Mouse (Mus musculus): ENCODE data around the gene Itpkb. TPM values are rescaled to one million over a fixed set of nuclear protein-coding genes. Genes with fewer than 3 reads are reported as not detected.
A peak's percentile ranks its signal among the peaks of the same experiment; 100 is the strongest.

Itpkb gene
- polyA plus RNA-seq, 1 experiment from 2014 or later, result 3.4 TPM

DNA sequence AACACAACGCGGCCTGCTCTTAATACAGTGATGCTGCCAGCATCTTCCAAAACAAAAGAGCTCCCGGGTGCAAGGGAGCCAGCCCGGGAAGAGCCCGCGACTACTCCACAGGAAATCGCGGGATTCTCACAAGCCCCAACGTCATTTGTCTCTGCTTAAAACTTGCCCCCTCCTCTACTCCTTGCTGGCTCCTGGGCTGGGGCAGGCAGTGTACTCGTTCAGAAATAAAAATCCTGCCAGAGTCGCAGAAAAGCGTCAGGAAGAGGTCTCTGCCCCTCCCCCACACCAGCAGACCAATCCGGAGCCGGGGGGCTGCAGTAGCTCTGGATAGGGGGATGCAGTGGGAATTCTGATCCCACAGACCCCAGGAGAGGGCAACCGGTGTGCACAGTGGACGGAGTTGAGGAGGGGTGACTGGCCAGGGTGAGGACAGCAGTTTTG, 102.8 kb downstream of the Itpkb start:
- Histone ChIP-seq H3K4me2 (ENCODE audit: low read depth, low read length) (peak overlapping the region; percentile 36), H3K27ac (replicated peaks; ENCODE audit: low read depth, low read length) (0 out of 2 replicates have a peak overlapping the region, but pooled peaks have one; percentile 10), H3K4me1 (ENCODE audit: control insufficient read depth, insufficient read depth, low read length) (no peaks in the 10 kb centered on the region), H3K9ac (replicated peaks; ENCODE audit: low read length) (peak overlapping the region; percentile 56), H3K9me3 (replicated peaks; ENCODE audit: control insufficient read depth, low read length) (no peaks in the 10 kb centered on the region), H3K4me3 (ENCODE audit: low read depth, low read length) (peak overlapping the region; percentile 20), H3K36me3 (replicated peaks; ENCODE audit: control insufficient read depth, insufficient read depth, low read depth, low read length) (no peaks in the 10 kb centered on the region), H3K27me3 (ENCODE audit: control insufficient read depth, insufficient read depth, low read length) (no peaks in the 10 kb centered on the region)
- peak; percentile 64 for ATAC-seq (replicated peaks; ENCODE audit: insufficient number of reproducible peaks, low FRiP score, low TSS enrichment, low read depth)
- DNase-seq (ENCODE audit: low spot score), result peak; percentile 75
- 0% methylated on average over 16 of the region's 16 CpGs for whole genome bisulfite sequencing

DNA sequence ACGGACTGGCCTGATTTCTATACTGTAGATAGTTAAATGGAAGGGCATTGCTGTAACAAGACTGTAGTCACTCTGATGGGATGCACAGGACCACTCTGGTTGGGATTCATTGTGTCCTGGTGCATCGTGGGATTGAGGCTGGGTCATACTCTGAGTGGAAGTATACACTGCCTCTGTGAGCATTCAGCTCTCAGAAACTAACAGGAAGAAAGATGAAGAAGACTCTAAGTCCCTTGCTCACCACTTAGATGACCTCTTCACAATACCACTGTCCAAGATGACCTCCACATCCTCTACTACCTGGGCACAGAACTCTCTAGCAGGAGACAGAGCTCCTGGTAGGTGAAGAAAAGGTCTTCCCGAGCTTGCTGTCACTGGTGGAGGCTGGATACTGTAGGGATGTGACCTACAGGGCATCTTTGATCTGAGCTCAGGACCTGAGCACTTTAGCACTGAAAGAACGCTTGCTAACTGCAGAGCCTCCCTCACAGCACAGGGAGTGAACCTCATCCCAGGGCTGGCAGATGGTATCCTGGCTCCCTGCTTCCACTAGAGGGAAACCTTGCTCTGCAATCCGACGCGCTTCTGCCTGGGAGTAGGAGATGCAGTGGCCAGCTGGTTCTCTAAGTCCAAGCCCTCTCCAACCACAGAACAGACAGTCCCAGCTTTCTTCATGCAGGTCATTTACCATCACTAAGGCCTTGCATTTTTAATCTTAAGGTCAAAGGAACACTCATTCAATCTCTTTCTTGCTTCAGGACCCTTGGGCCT, 103.7 kb downstream of the Itpkb start:
- no peaks in the 10 kb centered on the region for H3K9me3 ChIP-seq (replicated peaks; ENCODE audit: control insufficient read depth, low read length)
- 19% methylated on average over 7 of the region's 7 CpGs for WGBS
- no peaks in the 10 kb centered on the region for H3K36me3 ChIP-seq (replicated peaks; ENCODE audit: control insufficient read depth, insufficient read depth, low read depth, low read length)
- DNase-seq (ENCODE audit: low spot score) (peak; percentile 90), ATAC-seq (replicated peaks; ENCODE audit: insufficient number of reproducible peaks, low FRiP score, low TSS enrichment, low read depth) (peak; percentile 74)
- no peaks in the 10 kb centered on the region for H3K27me3 ChIP-seq (ENCODE audit: control insufficient read depth, insufficient read depth, low read length)
- no peak overlapping the region for H3K4me3 ChIP-seq (ENCODE audit: low read depth, low read length)
- H3K4me1 ChIP-seq (ENCODE audit: control insufficient read depth, insufficient read depth, low read length), result no peaks in the 10 kb centered on the region
- H3K9ac ChIP-seq (replicated peaks; ENCODE audit: low read length), result no peak overlapping the region
- H3K27ac ChIP-seq (replicated peaks; ENCODE audit: low read depth, low read length), result no peak overlapping the region
- no peak overlapping the region for H3K4me2 ChIP-seq (ENCODE audit: low read depth, low read length)

DNA sequence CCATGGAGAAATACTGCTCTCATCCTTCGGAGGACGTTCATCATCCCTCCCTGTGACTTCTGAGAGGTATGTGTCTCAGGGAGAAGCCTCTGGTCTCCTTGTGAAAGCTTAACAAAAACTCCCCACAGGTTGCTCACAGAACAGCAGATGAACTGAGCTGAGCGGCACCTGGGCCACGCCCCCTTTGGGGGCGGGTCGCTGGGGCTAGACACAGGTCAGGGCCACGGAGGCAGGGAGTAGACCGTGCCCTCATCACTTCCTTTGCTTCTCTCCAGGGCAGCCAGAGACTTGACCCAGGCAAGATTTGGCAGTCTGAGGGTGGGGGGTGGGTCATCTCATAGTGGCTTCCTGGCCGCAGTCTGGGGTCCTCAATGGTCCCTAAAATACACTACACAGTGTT, 104.6 kb downstream of the Itpkb start:
- DNase-seq (ENCODE audit: low spot score), result peak; percentile 45
- no peak; the same call in 1 of the 2 replicates for ATAC-seq (replicated peaks; ENCODE audit: insufficient number of reproducible peaks, low FRiP score, low TSS enrichment, low read depth)
- Histone ChIP-seq H3K4me2 (ENCODE audit: low read depth, low read length) (no peak overlapping the region), H3K9me3 (replicated peaks; ENCODE audit: control insufficient read depth, low read length) (no peaks in the 10 kb centered on the region), H3K27ac (replicated peaks; ENCODE audit: low read depth, low read length) (no peak overlapping the region), H3K4me1 (ENCODE audit: control insufficient read depth, insufficient read depth, low read length) (no peaks in the 10 kb centered on the region), H3K27me3 (ENCODE audit: control insufficient read depth, insufficient read depth, low read length) (no peaks in the 10 kb centered on the region), H3K9ac (replicated peaks; ENCODE audit: low read length) (no peak overlapping the region), H3K4me3 (ENCODE audit: low read depth, low read length) (no peak overlapping the region), H3K36me3 (replicated peaks; ENCODE audit: control insufficient read depth, insufficient read depth, low read depth, low read length) (no peaks in the 10 kb centered on the region)
- WGBS, result 11% methylated on average over 9 of the region's 9 CpGs

DNA sequence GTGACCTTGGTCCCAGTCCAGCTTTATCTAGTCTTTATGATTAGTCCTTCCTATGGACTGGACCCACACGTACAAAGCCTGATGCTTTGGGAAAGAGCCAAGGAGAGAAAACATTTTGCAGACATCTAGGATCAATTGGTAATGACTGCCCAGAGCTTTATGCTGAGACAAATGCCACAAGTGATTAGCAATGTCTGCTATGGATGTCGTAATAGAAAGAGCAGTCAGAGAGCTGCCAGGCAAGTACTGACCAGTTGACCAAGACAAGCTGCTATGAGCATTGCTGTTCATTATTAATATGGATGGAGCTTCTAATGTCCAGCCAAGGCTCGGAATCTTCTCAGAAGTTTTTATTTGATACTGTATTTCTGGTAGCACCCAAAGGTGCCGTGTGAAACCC, 109.2 kb downstream of the Itpkb start:
- H3K4me2 ChIP-seq (ENCODE audit: low read depth, low read length), result no peak overlapping the region
- no peaks in the 10 kb centered on the region for H3K4me1 ChIP-seq (ENCODE audit: control insufficient read depth, insufficient read depth, low read length)
- H3K4me3 ChIP-seq (ENCODE audit: low read depth, low read length), result no peak overlapping the region
- H3K9ac ChIP-seq (replicated peaks; ENCODE audit: low read length), result no peak overlapping the region
- DNase-seq (ENCODE audit: low spot score) (no peak), ATAC-seq (replicated peaks; ENCODE audit: insufficient number of reproducible peaks, low FRiP score, low TSS enrichment, low read depth) (no peak)
- no peaks in the 10 kb centered on the region for H3K36me3 ChIP-seq (replicated peaks; ENCODE audit: control insufficient read depth, insufficient read depth, low read depth, low read length)
- 79% methylated on average over 4 of the region's 4 CpGs for WGBS
- H3K27ac ChIP-seq (replicated peaks; ENCODE audit: low read depth, low read length), result no peak overlapping the region
- H3K9me3 ChIP-seq (replicated peaks; ENCODE audit: control insufficient read depth, low read length), result no peaks in the 10 kb centered on the region
- H3K27me3 ChIP-seq (ENCODE audit: control insufficient read depth, insufficient read depth, low read length), result no peaks in the 10 kb centered on the region

DNA sequence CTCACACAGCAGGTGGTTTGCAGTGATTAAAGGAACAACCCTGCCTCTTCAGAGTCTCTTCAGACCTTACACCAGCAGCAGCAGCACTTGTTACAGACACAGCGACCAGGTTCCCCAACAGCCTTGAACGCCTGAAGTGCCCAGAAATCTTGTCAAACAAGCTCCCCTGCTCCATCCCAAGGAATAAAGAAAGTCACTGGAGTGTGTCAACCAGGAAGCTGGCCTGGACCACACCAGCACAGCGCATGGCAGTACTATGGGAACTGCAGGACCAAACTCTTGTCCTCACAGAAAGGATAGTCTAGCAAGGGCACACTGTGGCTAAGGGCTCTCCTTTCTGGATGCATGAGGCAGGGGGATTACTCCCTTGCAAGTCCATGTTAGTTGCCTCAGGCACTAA, 114.1 kb downstream of the Itpkb start:
- no peak overlapping the region for H3K27ac ChIP-seq (replicated peaks; ENCODE audit: low read depth, low read length)
- 55% methylated on average over 3 of the region's 3 CpGs for WGBS
- H3K36me3 ChIP-seq (replicated peaks; ENCODE audit: control insufficient read depth, insufficient read depth, low read depth, low read length), result no peaks in the 10 kb centered on the region
- H3K4me2 ChIP-seq (ENCODE audit: low read depth, low read length), result no peak overlapping the region
- H3K9ac ChIP-seq (replicated peaks; ENCODE audit: low read length), result no peak overlapping the region
- no peaks in the 10 kb centered on the region for H3K4me1 ChIP-seq (ENCODE audit: control insufficient read depth, insufficient read depth, low read length)
- DNase-seq (ENCODE audit: low spot score) (no peak), ATAC-seq (replicated peaks; ENCODE audit: insufficient number of reproducible peaks, low FRiP score, low TSS enrichment, low read depth) (no peak)
- H3K9me3 ChIP-seq (replicated peaks; ENCODE audit: control insufficient read depth, low read length), result no peaks in the 10 kb centered on the region
- H3K4me3 ChIP-seq (ENCODE audit: low read depth, low read length), result no peak overlapping the region
- no peaks in the 10 kb centered on the region for H3K27me3 ChIP-seq (ENCODE audit: control insufficient read depth, insufficient read depth, low read length)

DNA sequence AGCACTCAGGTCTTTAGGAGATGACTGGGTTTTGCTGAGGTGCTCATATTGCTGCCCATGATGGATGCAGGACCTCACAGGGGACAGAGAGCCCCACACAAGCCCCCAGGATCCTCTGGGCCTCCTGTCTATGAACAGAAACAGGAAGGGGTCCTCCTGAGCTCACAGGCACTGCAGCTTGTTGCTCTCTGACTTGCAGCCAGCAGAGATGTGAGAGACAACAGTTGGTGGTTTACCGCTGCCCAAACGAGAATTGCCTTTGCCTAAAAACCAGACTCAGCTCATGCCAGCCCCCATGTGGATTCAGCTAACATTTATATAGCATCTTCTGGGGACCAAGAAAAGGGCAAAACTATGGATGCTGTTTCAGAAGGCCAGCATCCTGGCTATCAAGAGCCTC, 119.4 kb downstream of the Itpkb start:
- no peaks in the 10 kb centered on the region for H3K4me1 ChIP-seq (ENCODE audit: control insufficient read depth, insufficient read depth, low read length)
- no peak overlapping the region for H3K4me3 ChIP-seq (ENCODE audit: low read depth, low read length)
- DNase-seq (ENCODE audit: low spot score) (no peak), ATAC-seq (replicated peaks; ENCODE audit: insufficient number of reproducible peaks, low FRiP score, low TSS enrichment, low read depth) (no peak)
- no peak overlapping the region for H3K9ac ChIP-seq (replicated peaks; ENCODE audit: low read length)
- no peak overlapping the region for H3K4me2 ChIP-seq (ENCODE audit: low read depth, low read length)
- H3K36me3 ChIP-seq (replicated peaks; ENCODE audit: control insufficient read depth, insufficient read depth, low read depth, low read length), result no peaks in the 10 kb centered on the region
- H3K27me3 ChIP-seq (ENCODE audit: control insufficient read depth, insufficient read depth, low read length), result no peaks in the 10 kb centered on the region
- no peak overlapping the region for H3K27ac ChIP-seq (replicated peaks; ENCODE audit: low read depth, low read length)
- 75% methylated on average over 2 of the region's 2 CpGs for WGBS
- H3K9me3 ChIP-seq (replicated peaks; ENCODE audit: control insufficient read depth, low read length), result no peaks in the 10 kb centered on the region

DNA sequence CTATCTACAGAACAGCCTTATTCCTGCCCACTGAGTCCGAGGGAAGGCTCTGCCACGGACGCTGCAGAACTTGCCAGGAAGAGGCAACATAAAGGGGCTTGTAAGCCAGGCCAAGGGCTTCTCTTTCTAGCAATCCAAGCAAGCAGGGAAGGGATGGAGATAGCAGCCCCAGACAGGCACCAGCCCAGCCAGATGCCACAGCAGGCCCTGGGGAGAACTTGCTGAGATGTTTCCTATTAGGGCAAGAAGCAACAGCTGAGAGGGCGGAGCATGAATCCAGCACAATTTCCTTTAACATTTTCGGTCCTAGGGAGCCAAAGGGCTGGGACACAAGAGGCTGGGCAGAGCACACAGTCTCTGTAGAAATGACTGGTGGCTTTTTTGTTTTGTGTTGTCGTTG, 128.0 kb downstream of the Itpkb start:
- Histone ChIP-seq H3K27me3 (ENCODE audit: control insufficient read depth, insufficient read depth, low read length) (no peaks in the 10 kb centered on the region), H3K9me3 (replicated peaks; ENCODE audit: control insufficient read depth, low read length) (no peaks in the 10 kb centered on the region), H3K9ac (replicated peaks; ENCODE audit: low read length) (no peak overlapping the region), H3K4me1 (ENCODE audit: control insufficient read depth, insufficient read depth, low read length) (0 out of 2 replicates have a peak, but pooled peaks cover 4% of the 10 kb centered on the region), H3K4me3 (ENCODE audit: low read depth, low read length) (no peak overlapping the region), H3K4me2 (ENCODE audit: low read depth, low read length) (no peak overlapping the region), H3K27ac (replicated peaks; ENCODE audit: low read depth, low read length) (no peak overlapping the region), H3K36me3 (replicated peaks; ENCODE audit: control insufficient read depth, insufficient read depth, low read depth, low read length) (no peaks in the 10 kb centered on the region)
- WGBS, result 40% methylated on average over 6 of the region's 6 CpGs
- DNase-seq (ENCODE audit: low spot score) (peak; percentile 48), ATAC-seq (replicated peaks; ENCODE audit: insufficient number of reproducible peaks, low FRiP score, low TSS enrichment, low read depth) (no peak)

DNA sequence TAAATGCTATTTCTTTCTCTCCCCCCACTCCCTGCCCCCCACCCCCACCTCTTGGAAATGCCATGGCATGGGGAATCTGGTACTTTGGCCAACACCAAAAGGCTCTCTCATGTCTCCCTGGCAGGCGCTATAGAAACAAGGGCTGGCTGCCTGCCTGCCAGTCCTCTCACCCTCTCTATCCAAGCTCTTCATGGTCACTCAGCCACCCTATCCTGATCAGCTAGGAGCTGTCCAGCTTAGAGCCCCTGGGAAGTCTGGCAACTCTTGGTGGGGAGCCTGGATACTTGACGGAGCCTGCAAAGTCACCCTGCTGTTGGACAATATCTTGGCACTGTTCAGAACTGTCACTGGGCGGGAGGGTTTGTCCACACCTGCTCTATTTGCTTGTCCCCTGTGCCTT, 128.4 kb downstream of the Itpkb start:
- H3K4me2 ChIP-seq (ENCODE audit: low read depth, low read length), result no peak overlapping the region
- 0 out of 2 replicates have a peak, but pooled peaks cover 4% of the 10 kb centered on the region for H3K4me1 ChIP-seq (ENCODE audit: control insufficient read depth, insufficient read depth, low read length)
- H3K9ac ChIP-seq (replicated peaks; ENCODE audit: low read length), result no peak overlapping the region
- no peaks in the 10 kb centered on the region for H3K36me3 ChIP-seq (replicated peaks; ENCODE audit: control insufficient read depth, insufficient read depth, low read depth, low read length)
- ATAC-seq (replicated peaks; ENCODE audit: insufficient number of reproducible peaks, low FRiP score, low TSS enrichment, low read depth) (no peak), DNase-seq (ENCODE audit: low spot score) (no peak)
- H3K27me3 ChIP-seq (ENCODE audit: control insufficient read depth, insufficient read depth, low read length), result no peaks in the 10 kb centered on the region
- WGBS, result 64% methylated on average over 3 of the region's 3 CpGs
- no peak overlapping the region for H3K4me3 ChIP-seq (ENCODE audit: low read depth, low read length)
- no peak overlapping the region for H3K27ac ChIP-seq (replicated peaks; ENCODE audit: low read depth, low read length)
- H3K9me3 ChIP-seq (replicated peaks; ENCODE audit: control insufficient read depth, low read length), result no peaks in the 10 kb centered on the region

Measured in embryonic facial prominence, embryonic 11.5 days (tissue).